Mouse (Mus musculus): ENCODE data around the gene Pa2g4. TPM values are rescaled to one million over a fixed set of nuclear protein-coding genes. Genes with fewer than 3 reads are reported as not detected.

Pa2g4 gene
- polyA plus RNA-seq, 1 experiment from 2014 or later, result 187 TPM

- Histone ChIP-seq H3K9me3 (ENCODE audit: control insufficient read depth, low read length) (no peaks in the 10 kb centered on the region), H3K4me1 (ENCODE audit: control insufficient read depth, insufficient read depth, low read length) (no peaks in the 10 kb centered on the region), H3K4me2 (ENCODE audit: low read depth, low read length) (no peak overlapping the region), H3K27ac (replicated peaks; ENCODE audit: low read depth, low read length) (no peak overlapping the region), H3K9ac (ENCODE audit: low read depth, low read length) (no peak overlapping the region), H3K4me3 (ENCODE audit: low read depth, low read length) (no peak overlapping the region), H3K27me3 (replicated peaks; ENCODE audit: control insufficient read depth, insufficient read depth, low read length) (no peaks in the 10 kb centered on the region), H3K36me3 (ENCODE audit: control insufficient read depth, insufficient read depth, low read length) (no peaks in the 10 kb centered on the region)
- no peak for DNase-seq (ENCODE audit: low spot score)
- 62% methylated on average over 2 of the region's 2 CpGs for WGBS
- no peak for ATAC-seq (ENCODE audit: low read depth)
Observed at GRCm38 (mm10) chr10:128598476-128598875, 32.7 kb upstream of the Pa2g4 start.

GRCm38 (mm10) chr10:128592797-128593196 is 27.0 kb upstream of the Pa2g4 start:
- Histone ChIP-seq H3K36me3 (ENCODE audit: control insufficient read depth, insufficient read depth, low read length) (no peaks in the 10 kb centered on the region), H3K27ac (replicated peaks; ENCODE audit: low read depth, low read length) (no peak overlapping the region), H3K9ac (ENCODE audit: low read depth, low read length) (no peak overlapping the region), H3K4me3 (ENCODE audit: low read depth, low read length) (no peak overlapping the region), H3K4me2 (ENCODE audit: low read depth, low read length) (no peak overlapping the region), H3K4me1 (ENCODE audit: control insufficient read depth, insufficient read depth, low read length) (no peaks in the 10 kb centered on the region), H3K27me3 (replicated peaks; ENCODE audit: control insufficient read depth, insufficient read depth, low read length) (peaks cover 19% of the 10 kb centered on the region), H3K9me3 (ENCODE audit: control insufficient read depth, low read length) (no peaks in the 10 kb centered on the region)
- no peak for DNase-seq (ENCODE audit: low spot score)
- 83% methylated on average over 5 of the region's 5 CpGs for WGBS
- ATAC-seq (ENCODE audit: low read depth), result no peak

- H3K36me3 ChIP-seq (ENCODE audit: control insufficient read depth, insufficient read depth, low read length), result no peaks in the 10 kb centered on the region
- H3K4me3 ChIP-seq (ENCODE audit: low read depth, low read length), result no peak overlapping the region
- H3K9ac ChIP-seq (ENCODE audit: low read depth, low read length), result no peak overlapping the region
- ATAC-seq (ENCODE audit: low read depth), result no peak
- no peak for DNase-seq (ENCODE audit: low spot score)
- WGBS, result 82% methylated on average over 6 of the region's 6 CpGs
- no peak overlapping the region for H3K4me2 ChIP-seq (ENCODE audit: low read depth, low read length)
- peaks cover 28% of the 10 kb centered on the region for H3K27me3 ChIP-seq (replicated peaks; ENCODE audit: control insufficient read depth, insufficient read depth, low read length)
- H3K27ac ChIP-seq (replicated peaks; ENCODE audit: low read depth, low read length), result no peak overlapping the region
- H3K4me1 ChIP-seq (ENCODE audit: control insufficient read depth, insufficient read depth, low read length), result peaks cover 6% of the 10 kb centered on the region; the same call in 1 of the 2 replicates
- no peaks in the 10 kb centered on the region for H3K9me3 ChIP-seq (ENCODE audit: control insufficient read depth, low read length)
Observed at GRCm38 (mm10) chr10:128591436-128591835, 25.6 kb upstream of the Pa2g4 start.

- peak overlapping the region; percentile 86 for H3K27ac ChIP-seq (replicated peaks; ENCODE audit: low read depth, low read length)
Observed at GRCm38 (mm10) chr10:128590193-128590690, 24.5 kb upstream of the Pa2g4 start.

GRCm38 (mm10) chr10:128589464-128590192 is 23.8 kb upstream of the Pa2g4 start, which contains the start of gene Erbb3:
Gene Erbb3 (minus strand): TSS chr10:128589652.
- WGBS, result 0% methylated on average over 40 of the region's 43 CpGs
- H3K4me3 ChIP-seq (ENCODE audit: low read depth, low read length), result peak within 1 kb of the TSS; percentile 69

More at GRCm38 (mm10) chr10:128590193-128590690, 24.5 kb upstream of the Pa2g4 start:
- peak overlapping the region; percentile 98 for H3K4me2 ChIP-seq (ENCODE audit: low read depth, low read length)
- peaks cover 6% of the 10 kb centered on the region; the same call in 1 of the 2 replicates for H3K4me1 ChIP-seq (ENCODE audit: control insufficient read depth, insufficient read depth, low read length)
- H3K36me3 ChIP-seq (ENCODE audit: control insufficient read depth, insufficient read depth, low read length), result no peaks in the 10 kb centered on the region
- under 1% methylated on average over 19 of the region's 43 CpGs for WGBS
- H3K9me3 ChIP-seq (ENCODE audit: control insufficient read depth, low read length), result no peaks in the 10 kb centered on the region
- peaks cover 28% of the 10 kb centered on the region for H3K27me3 ChIP-seq (replicated peaks; ENCODE audit: control insufficient read depth, insufficient read depth, low read length)
- DNase-seq (ENCODE audit: low spot score) (peak; percentile 77), ATAC-seq (ENCODE audit: low read depth) (peak; percentile 45)
- H3K9ac ChIP-seq (ENCODE audit: low read depth, low read length), result peak overlapping the region; percentile 67
- H3K4me3 ChIP-seq (ENCODE audit: low read depth, low read length), result peak overlapping the region; percentile 69

GRCm38 (mm10) chr10:128588775-128589463 is 23.1 kb upstream of the Pa2g4 start:
- peak overlapping the region; percentile 67 for H3K9ac ChIP-seq (ENCODE audit: low read depth, low read length)
- no peaks in the 10 kb centered on the region for H3K9me3 ChIP-seq (ENCODE audit: control insufficient read depth, low read length)
- no peak for DNase-seq (ENCODE audit: low spot score)
- H3K4me1 ChIP-seq (ENCODE audit: control insufficient read depth, insufficient read depth, low read length), result peaks cover 8% of the 10 kb centered on the region; the same call in 1 of the 2 replicates
- no peaks in the 10 kb centered on the region for H3K36me3 ChIP-seq (ENCODE audit: control insufficient read depth, insufficient read depth, low read length)
- no peak; the same call in 1 of the 2 replicates for ATAC-seq (ENCODE audit: low read depth)
- WGBS, result 3% methylated on average over 21 of the region's 23 CpGs
- peaks cover 28% of the 10 kb centered on the region for H3K27me3 ChIP-seq (replicated peaks; ENCODE audit: control insufficient read depth, insufficient read depth, low read length)
- H3K27ac ChIP-seq (replicated peaks; ENCODE audit: low read depth, low read length), result peak overlapping the region; percentile 86
- peak overlapping the region; percentile 69 for H3K4me3 ChIP-seq (ENCODE audit: low read depth, low read length)
- peak overlapping the region; percentile 98 for H3K4me2 ChIP-seq (ENCODE audit: low read depth, low read length)

More at GRCm38 (mm10) chr10:128589464-128590192, 23.8 kb upstream of the Pa2g4 start, which contains the start of gene Erbb3:
- peaks cover 6% of the 10 kb centered on the region; the same call in 1 of the 2 replicates for H3K4me1 ChIP-seq (ENCODE audit: control insufficient read depth, insufficient read depth, low read length)
- peak within 1 kb of the TSS; percentile 98 for H3K4me2 ChIP-seq (ENCODE audit: low read depth, low read length)
- peak within 1 kb of the TSS; percentile 86 for H3K27ac ChIP-seq (replicated peaks; ENCODE audit: low read depth, low read length)
- H3K9me3 ChIP-seq (ENCODE audit: control insufficient read depth, low read length), result no peaks in the 10 kb centered on the region
- H3K9ac ChIP-seq (ENCODE audit: low read depth, low read length), result peak within 1 kb of the TSS; percentile 67
- peaks cover 28% of the 10 kb centered on the region for H3K27me3 ChIP-seq (replicated peaks; ENCODE audit: control insufficient read depth, insufficient read depth, low read length)
- peak; percentile 79 for ATAC-seq (ENCODE audit: low read depth)
- H3K36me3 ChIP-seq (ENCODE audit: control insufficient read depth, insufficient read depth, low read length), result no peaks in the 10 kb centered on the region
- DNase-seq (ENCODE audit: low spot score), result peak; percentile 90

GRCm38 (mm10) chr10:128588136-128588535 is 22.3 kb upstream of the Pa2g4 start:
- Histone ChIP-seq H3K4me1 (ENCODE audit: control insufficient read depth, insufficient read depth, low read length) (peaks cover 10% of the 10 kb centered on the region; the same call in 1 of the 2 replicates), H3K27me3 (replicated peaks; ENCODE audit: control insufficient read depth, insufficient read depth, low read length) (peaks cover 28% of the 10 kb centered on the region), H3K4me2 (ENCODE audit: low read depth, low read length) (peak overlapping the region; percentile 98), H3K9ac (ENCODE audit: low read depth, low read length) (no peak overlapping the region), H3K27ac (replicated peaks; ENCODE audit: low read depth, low read length) (peak overlapping the region; percentile 86; the same call in 1 of the 2 replicates), H3K4me3 (ENCODE audit: low read depth, low read length) (peak overlapping the region; percentile 69), H3K9me3 (ENCODE audit: control insufficient read depth, low read length) (no peaks in the 10 kb centered on the region), H3K36me3 (ENCODE audit: control insufficient read depth, insufficient read depth, low read length) (no peaks in the 10 kb centered on the region)
- WGBS, result 20% methylated on average over 1 of the region's 1 CpGs
- ATAC-seq (ENCODE audit: low read depth) (peak; percentile 3; the same call in 1 of the 2 replicates), DNase-seq (ENCODE audit: low spot score) (peak; percentile 63)

- H3K27ac ChIP-seq (replicated peaks; ENCODE audit: low read depth, low read length), result peak overlapping the region; percentile 86
- DNase-seq (ENCODE audit: low spot score), result no peak
- H3K27me3 ChIP-seq (replicated peaks; ENCODE audit: control insufficient read depth, insufficient read depth, low read length), result peaks cover 28% of the 10 kb centered on the region
- WGBS, result 36% methylated on average over 8 of the region's 8 CpGs
- H3K9me3 ChIP-seq (ENCODE audit: control insufficient read depth, low read length), result no peaks in the 10 kb centered on the region
- peak overlapping the region; percentile 98 for H3K4me2 ChIP-seq (ENCODE audit: low read depth, low read length)
- H3K9ac ChIP-seq (ENCODE audit: low read depth, low read length), result no peak overlapping the region
- no peaks in the 10 kb centered on the region for H3K36me3 ChIP-seq (ENCODE audit: control insufficient read depth, insufficient read depth, low read length)
- peaks cover 10% of the 10 kb centered on the region; the same call in 1 of the 2 replicates for H3K4me1 ChIP-seq (ENCODE audit: control insufficient read depth, insufficient read depth, low read length)
- peak overlapping the region; percentile 69 for H3K4me3 ChIP-seq (ENCODE audit: low read depth, low read length)
- 0 out of 2 replicates have a peak, but pooled peaks have one; percentile 0 for ATAC-seq (ENCODE audit: low read depth)
Observed at GRCm38 (mm10) chr10:128587697-128588096, 21.9 kb upstream of the Pa2g4 start.
